Mouse (Mus musculus): ENCODE measurements around the gene Lsp1.

Gene Lsp1

DNA sequence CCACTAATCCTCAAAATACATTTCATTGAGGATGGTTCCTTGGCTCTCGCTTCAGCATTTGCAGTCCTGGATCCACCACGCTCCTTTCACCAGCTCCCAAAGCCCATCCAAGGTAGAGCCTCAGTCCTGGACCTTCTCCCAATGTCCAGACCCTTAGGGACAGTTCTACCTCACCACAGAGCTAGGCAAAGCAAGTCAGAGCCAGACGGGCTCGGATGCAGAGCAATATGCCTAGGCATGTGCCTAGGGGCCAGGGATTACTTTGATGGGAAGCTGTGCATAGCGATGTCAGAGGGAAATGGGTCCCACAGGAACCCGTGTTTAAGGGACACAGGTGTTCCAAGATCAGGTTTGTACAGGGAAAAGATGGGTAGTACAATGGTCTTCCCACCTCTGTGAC is 15.3 kb upstream of the Lsp1 start:
- peak; percentile 85 for DNase-seq

- peak; percentile 53 for DNase-seq
Observed at GRCm38 (mm10) chr7:142446264-142446663, 14.3 kb upstream of the Lsp1 start.

DNA sequence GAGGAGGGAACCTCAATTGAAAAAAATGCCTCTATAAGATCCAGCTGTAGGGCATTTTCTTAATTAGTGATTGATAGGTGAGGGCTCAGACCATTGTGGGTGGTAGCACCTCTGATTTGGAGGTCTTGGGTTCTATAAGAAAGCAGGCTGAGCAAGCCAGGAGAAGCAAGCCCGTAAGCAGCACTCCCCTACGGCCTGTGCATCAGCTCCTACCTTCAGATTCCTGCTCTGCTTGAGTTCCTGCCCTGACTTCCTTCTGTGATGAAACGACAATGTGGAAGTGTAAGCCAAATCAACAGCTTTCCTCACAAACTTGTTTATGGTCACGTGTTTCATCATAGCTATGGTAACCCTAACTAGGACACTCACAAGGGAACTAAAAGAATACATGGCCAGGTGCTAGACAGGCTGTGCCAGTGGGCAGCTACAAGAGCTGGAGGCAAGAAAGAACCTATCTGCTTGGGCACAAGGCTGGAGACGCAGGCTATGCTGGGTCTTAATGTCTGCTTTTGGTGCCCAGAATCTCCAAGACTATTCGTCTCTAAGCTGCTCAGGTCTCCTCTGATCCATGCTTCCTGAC is 11.5 kb upstream of the Lsp1 start:
- peak; percentile 83 for DNase-seq

GRCm38 (mm10) chr7:142454706-142455105 is 5.9 kb upstream of the Lsp1 start:
- DNase-seq = no peak

DNA sequence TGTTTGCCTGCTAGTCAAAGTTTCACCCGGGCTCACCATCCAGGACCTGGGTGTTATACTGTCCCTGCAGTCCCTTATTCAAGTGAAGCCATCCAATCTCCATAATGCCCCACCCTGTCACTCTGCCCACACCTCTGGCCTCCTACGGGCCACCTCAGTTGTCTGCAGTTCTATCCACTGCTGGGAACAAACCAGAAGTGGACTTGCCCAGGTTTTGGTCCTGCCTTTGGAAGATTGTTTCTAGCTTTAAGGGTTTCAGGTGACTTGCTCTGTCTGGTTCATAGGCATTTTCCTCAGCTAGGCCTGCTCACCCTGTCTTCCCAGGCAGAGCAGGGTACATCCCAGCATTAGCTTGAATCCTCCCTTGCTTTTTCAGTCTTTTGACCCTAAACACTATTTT is 5.4 kb upstream of the Lsp1 start:
- DNase-seq = peak; percentile 76

- peak; percentile 93 for DNase-seq
Observed at GRCm38 (mm10) chr7:142456806-142457205, 3.8 kb upstream of the Lsp1 start.

GRCm38 (mm10) chr7:142457227-142457811 is 3.3 kb upstream of the Lsp1 start:
- DNase-seq = peak; percentile 96

- DNase-seq = peak; percentile 94
Observed at GRCm38 (mm10) chr7:142458026-142458425, 2.6 kb upstream of the Lsp1 start.

GRCm38 (mm10) chr7:142458676-142459298 is 1.8 kb upstream of the Lsp1 start:
- peak; percentile 76 for DNase-seq

- DNase-seq = peak; percentile 97
Observed at GRCm38 (mm10) chr7:142459299-142459691, 1.3 kb upstream of the Lsp1 start.

- DNase-seq = peak; percentile 85
Observed at GRCm38 (mm10) chr7:142461446-142461845, 837 bp downstream of the Lsp1 start.

- peak; percentile 94 for DNase-seq
Observed at GRCm38 (mm10) chr7:142462190-142462589, 1.6 kb downstream of the Lsp1 start.

DNA sequence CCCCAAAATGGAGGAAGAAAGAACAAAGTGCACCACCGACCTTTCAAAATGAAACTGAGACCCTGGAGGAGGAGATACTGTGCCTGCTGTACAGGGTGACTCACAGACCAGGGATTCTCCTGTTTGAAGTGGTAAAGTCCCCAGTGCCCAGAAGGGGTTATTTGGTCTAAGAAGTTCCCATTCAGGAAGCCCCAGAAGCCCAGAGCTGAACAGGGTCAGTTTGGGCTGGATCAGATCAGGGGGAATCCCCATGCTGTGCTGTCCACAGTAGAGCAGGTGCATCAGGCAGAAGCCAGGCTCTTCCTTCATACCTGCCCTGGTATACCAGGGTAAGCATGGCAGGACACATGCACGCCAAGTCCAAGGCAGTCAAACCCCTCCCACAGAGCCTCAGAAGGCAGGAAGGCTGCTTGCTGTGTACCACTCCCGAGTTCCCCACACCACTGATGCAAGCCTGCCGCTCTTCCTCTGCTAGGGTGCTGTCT is 2.0 kb downstream of the Lsp1 start:
- peak; percentile 94 for DNase-seq

DNA sequence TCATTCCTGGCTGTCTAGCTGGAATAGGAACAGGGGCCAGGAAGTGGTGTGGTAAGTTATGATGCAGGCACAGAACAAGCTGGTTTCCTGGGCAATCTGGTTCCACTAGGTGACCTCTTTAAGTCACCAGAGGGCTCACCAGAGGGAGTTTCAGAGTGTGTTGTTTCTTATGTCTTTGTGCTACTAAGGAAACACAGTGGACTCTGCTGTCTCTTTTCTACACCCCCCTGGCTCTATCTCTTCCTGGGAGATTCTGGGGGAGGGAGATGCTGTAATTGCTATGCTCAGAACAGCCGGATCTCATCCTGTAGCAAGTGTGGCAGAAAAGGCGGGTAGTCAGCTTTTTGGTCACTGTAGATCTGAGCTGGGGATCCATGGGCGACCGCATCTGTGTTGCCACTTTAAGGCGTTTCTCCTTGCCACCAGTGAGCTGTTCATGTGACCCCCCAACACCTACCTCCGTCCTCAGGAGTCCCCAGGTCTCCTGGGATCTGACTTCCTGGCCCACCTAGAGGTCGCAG is 9.6 kb downstream of the Lsp1 start:
- peak; percentile 96 for DNase-seq

GRCm38 (mm10) chr7:142470808-142471413 is 10.3 kb downstream of the Lsp1 start:
- DNase-seq = peak; percentile 99

- DNase-seq = peak; percentile 96
Observed at GRCm38 (mm10) chr7:142471414-142471861, 10.8 kb downstream of the Lsp1 start.

GRCm38 (mm10) chr7:142471884-142472570 is 11.4 kb downstream of the Lsp1 start:
- DNase-seq = peak; percentile 98

DNA sequence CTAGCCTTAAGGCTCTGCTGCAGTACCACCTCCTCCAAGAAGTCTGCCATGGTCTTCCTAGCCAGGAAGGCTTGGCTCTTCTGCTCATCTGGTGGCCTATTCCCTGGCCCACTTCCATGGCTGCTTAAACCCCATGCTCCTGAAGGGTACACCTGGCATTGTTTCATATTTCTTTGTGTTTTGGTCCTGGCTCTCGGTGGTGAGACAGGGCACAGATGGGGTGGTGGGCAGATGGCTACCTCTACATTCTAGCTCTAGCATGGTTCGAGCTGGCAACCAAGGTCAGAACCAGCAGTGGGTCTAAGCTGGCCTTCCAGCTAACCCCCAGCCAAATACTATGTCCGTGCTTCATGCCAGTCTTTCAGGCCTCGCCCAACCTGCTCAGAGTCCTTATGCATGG is 12.3 kb downstream of the Lsp1 start:
- peak; percentile 87 for DNase-seq

DNA sequence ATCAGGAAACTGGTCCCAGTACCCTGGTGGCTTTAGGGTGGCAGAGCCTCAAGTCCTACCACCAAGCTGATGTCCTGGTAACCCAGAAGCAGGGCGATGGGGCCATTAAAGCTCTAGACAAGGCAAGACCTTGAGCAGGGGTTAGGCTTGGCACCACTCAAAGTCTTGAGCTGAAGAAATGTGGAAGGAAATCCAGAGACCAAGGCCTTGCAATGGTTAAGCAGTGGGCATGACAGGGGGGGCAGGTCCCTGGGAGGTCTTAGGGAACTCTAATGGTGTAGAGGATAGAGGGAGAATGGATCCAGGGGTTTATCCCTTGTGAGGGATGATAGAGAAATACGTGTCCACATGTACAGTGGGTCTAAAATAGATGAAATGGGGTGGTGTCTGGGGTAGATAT is 12.9 kb downstream of the Lsp1 start:
- peak; percentile 90 for DNase-seq

DNA sequence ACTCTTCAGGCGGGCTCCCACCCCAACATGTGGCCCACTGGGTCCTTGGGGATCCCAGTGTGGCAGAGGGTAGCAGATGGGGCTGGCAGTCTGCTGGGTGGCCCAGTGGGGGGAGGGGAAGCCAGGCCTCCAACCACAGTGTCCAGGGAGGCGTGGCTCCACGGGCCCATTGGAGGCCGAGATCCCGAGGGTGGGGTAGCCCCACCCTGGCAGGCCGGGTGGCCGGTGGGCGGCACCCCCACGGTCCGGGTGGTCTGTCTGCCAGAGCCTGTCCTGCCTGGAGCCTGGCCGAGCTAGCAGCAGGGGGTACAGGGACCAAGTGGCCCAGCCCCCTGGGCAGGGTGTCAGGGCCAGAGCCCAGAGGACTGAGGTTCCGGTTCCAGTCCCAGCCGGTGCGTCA is 14.2 kb downstream of the Lsp1 start:
- peak; percentile 99 for DNase-seq

DNA sequence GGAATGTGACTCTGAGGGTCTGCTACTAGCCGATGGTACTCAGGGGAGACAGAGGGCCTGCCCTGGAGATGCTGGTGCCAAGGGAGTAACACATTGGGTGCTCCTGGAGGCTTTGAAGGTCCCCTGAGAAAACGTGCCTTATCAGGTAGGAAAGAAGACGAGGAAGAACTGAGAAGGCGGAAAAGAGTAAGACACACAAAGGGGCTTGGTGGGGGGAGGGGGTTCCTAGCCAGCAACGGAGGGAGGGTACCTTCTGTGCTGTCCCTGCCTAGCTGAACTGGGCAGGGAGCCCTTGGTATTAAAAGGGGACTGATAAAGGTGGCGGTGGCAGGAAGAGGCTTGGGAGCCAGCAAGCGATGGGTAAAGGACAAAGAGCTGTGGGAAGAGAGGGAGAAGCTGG is 15.0 kb downstream of the Lsp1 start:
- peak; percentile 93 for DNase-seq

DNA sequence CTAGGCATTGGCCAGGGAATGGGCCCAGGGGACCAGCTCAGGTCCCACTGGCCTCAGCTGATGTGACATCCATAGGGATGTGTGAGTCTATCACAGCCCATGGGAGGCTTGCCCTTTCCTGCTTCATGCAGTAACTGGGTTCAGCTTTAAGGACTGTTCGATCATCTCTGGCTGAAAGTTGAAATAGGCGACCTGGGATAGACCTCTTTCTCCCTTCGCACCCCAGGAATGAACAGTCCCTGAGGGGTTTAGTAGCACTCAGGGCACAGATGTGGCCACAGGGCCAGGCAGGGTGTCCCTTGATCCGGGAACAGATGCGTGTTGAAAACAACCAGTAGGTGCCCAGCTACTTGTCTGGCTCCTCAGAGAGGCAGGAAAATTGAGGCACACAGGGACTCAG is 15.7 kb downstream of the Lsp1 start:
- peak; percentile 93 for DNase-seq

All from heart, adult 11 months (tissue).